Mouse (Mus musculus) embryo, embryonic 11.5 days (tissue): ENCODE data around the gene Usp29.
"Not testable (repeated sequence)": the region's sequence is repeated elsewhere in the genome, so short reads cannot be mapped to it uniquely, and the experiment has no call there.

Experiments used
- DNase-seq: peaks from one replicate; pipeline ENCODE4 v3.0.0-alpha.2; 2012; ENCODE audit warnings: low read depth, low spot score

Usp29 gene

GRCm38 (mm10) chr7:6874448-6874847 is 144.1 kb downstream of the Usp29 start:
- DNase-seq: no peak

DNA sequence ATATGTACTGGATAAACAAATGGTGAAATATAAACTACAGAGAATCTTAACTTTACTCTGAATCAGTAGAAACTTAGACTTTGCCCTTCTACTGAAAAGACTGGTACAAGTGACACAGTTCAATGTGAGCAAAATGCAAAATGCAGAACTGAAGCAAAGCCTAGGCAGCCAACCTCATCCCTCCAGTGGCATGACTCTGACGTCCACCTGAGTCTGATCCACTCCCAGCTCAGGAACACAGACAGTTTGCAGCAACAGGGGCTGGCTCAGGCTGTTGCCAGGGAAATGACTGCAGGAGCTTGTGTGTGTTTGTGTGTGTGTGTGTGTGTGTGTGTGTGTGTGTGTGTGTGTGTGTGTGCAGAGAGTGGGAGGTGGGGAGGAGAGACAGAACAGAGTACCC is 147.8 kb downstream of the Usp29 start:
- no peak for DNase-seq

GRCm38 (mm10) chr7:6878849-6879248 is 148.5 kb downstream of the Usp29 start:
- not testable (repeated sequence) for DNase-seq

DNA sequence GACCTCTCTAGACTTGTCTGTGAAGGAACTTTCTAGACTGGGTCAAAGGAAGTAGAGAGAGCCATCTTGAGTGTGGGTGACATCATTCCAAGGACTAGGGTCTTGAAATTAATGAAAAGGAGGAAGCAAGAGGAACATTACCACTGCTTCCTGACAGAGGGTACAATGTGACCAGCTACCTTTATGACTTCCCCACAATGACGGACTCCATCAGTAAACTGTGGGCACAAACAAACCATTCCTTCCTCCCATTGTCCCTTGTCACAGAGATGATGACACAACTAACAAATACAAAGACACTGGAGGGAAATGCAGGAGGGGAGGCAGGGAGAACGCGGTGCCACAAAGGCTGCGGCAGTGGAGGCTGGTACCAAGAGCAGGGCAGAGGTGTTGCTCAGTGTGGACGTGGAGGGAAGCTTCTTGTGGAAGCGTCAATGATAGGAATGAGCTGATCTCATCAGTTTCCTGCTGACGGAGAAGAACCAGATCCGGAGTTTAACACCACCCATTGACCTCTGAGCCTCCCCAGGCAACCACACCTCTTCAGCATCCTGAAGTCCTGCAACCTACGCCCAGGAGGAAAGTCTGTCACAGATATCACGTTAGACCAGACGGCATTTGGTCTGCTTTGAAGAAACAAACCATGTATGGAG is 149.3 kb downstream of the Usp29 start:
- DNase-seq: no peak

- not testable (repeated sequence) for DNase-seq
Observed at GRCm38 (mm10) chr7:6880918-6881317, 150.5 kb downstream of the Usp29 start.

- no peak for DNase-seq
Observed at GRCm38 (mm10) chr7:6881473-6882046, 151.2 kb downstream of the Usp29 start.

- DNase-seq: no peak
Observed at GRCm38 (mm10) chr7:6883376-6884147, 153.2 kb downstream of the Usp29 start.

DNA sequence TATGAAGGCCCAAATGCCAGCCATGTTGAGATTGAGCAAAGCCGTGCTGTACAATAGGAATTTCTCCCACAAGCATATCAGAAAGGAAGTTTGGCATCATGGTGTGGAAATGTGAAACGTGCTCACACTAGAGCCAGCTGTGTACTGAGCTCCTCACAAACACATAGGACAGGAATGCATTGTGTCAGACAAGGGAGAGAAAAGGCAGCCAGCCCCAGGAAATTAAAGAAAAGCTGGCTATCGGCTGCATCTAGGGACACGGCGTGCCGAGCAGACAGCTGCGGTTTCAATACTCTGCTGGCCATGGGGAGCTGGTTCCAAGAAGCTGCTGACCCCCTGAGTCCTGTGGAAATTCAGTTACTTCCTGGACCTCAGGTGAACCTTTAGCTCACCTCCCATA is 155.0 kb downstream of the Usp29 start:
- DNase-seq: no peak

DNA sequence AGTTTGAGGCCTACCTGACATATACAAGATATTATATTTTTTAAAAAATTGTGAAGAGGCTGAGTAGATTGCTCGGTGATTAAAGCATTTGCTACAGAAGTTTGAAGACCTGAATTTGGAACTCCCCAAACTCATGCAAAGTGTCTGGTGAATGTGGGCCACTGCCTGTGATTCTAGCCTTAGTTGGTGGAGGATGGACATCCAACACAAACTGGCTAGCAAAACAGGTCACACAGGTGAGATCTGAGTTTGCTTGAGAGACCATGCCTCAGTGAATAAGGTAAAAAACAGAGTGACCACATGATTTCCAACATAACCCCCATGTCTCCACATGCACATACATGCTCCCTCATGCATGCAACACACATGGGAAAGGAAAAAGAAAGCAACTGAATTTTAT is 156.5 kb downstream of the Usp29 start:
- DNase-seq: no peak

DNA sequence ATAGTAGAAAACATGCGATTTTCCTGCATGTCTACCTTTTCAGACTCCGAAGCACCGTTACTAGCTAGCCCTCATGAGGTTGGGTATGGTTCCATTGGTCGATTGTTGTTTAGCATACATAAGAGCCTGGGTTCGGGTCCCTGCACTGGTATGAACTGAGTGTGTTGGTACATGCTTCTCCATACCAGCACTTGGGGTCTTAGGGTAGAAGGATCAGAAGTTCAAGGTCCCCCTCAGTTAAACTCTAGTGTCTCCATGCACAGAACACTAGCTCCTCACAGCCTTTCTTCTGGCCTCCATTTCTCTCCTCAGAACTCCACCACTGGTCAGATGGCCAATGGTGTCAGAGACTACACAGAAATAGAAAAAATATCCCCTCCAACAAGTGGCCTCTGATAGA is 159.5 kb downstream of the Usp29 start:
- no peak for DNase-seq

DNA sequence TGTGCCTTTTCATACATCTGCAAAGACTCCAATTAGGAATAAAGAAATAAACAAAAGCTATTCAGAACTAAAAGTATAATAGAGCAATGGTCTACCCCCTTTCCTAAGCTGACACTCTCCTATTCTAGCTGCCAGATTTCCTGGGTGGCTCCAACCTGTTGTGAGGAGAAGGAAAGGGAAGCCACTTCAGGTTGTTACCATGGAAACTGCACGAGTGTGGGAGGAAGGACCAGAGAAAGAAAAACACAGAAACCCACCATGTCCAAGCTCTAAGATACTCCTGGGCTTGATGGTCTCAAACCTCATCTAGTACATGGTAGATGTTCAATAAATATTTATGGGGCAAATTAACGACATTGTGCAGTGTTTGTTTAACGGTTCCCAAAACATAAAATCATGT is 160.8 kb downstream of the Usp29 start:
- no peak for DNase-seq

DNA sequence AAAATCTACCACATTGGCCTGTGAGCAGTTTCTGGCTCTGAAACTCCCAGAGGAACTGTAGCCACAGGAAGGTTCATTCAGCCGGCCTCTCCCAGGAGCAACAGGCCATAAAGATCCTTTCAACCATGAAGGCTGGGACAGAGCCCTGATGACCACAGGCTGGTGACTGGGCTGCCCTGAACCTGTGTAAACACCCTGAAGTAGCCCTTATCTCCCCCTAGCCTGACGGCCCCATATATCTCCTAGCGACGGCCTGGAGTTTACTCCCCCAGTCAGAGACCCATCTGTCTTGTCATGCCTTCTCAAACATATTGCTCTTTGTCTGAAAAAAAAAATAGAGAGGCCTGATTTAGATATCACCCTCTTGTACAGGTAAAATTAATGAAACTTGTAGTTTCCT is 166.6 kb downstream of the Usp29 start:
- not testable (repeated sequence) for DNase-seq

DNA sequence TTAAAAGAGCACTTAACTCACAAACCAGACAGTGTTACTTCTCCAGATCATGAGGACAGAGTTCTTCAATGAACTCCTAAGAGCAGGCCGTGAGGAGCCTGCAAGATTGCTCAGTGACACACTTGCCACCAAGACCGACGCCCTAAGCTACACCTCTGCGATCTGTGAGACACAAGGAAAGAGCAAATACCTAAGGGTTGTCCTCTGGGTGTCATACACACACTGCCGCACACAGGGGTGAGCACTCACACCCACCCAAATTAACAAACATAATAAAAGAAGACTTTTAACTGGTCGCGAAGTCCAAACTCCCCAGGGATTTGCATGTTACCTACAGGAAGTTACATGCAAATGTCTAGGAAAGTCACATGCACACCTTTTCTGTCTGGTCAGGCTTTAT is 170.3 kb downstream of the Usp29 start:
- DNase-seq: no peak

- no peak for DNase-seq
Observed at GRCm38 (mm10) chr7:6903489-6903888, 173.1 kb downstream of the Usp29 start.

- no peak for DNase-seq
Observed at GRCm38 (mm10) chr7:6910527-6910926, 180.1 kb downstream of the Usp29 start.

DNA sequence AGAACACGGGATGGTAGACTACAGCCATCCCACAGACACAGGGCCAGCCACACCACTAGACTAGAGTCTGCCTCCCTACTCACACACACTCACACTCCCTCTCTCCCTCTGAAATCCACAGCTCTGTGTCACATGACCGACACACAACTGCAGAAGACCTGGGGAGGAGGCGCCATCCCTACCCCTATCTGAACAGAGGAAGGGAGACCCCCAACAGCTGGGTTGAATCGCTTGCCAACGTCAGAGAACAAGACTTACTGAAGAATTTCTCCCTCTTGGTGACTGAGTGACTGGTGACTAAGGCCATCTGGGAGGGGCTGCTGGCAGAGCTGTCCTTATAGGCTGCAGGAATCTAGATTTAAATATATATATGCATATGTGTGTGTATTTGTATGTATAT is 181.4 kb downstream of the Usp29 start:
- DNase-seq: no peak

DNA sequence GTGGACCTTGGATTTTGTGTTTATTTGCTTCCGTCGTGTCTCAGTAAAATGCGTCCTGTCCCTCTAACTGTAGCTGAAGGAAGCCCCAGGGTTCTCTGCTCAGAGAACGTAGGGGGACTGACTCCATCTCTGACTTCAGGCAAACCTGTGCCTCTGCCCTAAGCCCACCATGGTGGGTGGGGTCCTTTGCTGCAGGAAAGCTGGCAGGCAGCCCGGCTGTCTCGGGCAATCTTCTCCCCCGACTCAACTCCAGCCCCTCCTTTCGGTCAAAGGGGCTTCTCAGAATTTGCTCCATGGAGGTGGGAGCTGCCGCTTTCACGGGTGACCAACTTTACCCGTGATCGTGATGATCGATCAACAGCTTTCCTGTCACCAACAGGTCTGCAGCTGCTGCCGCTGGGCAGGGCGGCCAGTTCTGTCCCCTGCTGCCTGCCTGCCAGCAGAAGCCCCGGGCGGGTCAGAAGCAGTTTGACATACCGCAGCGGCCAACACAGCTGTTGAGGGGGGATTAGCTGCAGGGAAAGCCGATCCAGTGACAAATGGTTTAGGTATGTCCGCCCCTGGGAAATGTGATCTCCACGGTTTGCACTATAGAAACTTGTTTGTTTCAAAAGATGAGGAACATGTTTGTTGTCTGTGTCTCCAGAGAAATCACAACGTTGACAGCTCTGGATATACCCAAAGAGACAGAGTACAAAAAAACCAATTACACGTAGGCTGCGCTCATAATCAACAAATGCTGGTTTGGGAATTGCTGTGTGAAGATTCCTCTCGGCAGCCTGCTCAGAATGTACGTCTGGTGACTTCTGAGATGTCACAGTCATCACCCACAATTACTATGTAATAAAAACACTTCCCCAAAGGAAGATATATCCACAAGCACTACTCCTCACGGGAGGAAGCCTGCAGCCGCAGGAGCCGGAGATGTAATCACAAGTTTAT is 183.3 kb downstream of the Usp29 start:
- DNase-seq: peak; percentile 62

DNA sequence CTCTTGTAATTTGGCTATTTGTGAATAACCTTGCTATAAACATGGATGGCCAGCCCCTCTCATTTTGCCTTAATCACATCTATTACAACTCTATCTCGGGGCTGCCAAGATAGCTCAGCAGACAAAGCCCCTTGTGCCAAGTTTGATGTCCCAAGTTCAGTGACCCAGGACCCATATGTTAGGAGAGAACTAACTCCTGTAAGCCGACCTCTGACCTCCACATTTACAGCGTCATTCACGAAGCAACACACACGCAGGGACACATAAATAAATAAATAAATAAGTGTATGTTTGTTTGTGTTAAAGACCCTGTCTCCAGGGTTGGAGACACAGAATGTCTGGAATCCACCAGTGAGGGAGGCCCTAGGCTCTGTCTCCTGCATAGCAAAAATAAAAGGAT is 186.7 kb downstream of the Usp29 start:
- no peak for DNase-seq

- DNase-seq: peak; percentile 80
Observed at GRCm38 (mm10) chr7:6918267-6918666, 187.9 kb downstream of the Usp29 start.

DNA sequence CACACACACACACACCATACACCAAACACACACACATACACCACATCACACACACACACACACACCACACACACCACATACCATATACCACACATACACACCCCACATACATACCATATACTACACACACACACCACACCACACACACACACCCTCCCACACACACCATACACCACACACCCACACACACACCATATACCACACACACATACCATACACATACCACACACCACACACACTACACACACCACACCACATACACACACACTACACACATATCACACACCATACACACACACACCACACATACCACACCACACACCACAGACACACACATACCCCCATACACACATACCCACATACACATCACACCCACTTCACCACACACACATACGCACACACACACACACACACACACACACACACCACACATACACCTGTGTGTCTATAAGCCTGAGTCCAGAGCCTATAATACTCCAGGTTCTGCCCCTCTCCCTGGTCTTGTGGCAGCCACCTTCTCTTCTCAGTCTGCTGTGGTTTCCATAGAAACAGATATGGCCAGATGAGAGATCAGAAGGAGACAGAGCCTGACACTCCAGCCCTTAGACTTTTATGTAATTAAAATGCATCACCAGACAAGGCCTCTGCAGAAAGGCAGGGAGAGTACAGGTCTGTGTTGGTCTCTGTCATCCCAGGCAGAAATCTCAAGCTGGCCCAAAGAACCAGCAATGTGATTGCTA is 188.9 kb downstream of the Usp29 start:
- no peak for DNase-seq

DNA sequence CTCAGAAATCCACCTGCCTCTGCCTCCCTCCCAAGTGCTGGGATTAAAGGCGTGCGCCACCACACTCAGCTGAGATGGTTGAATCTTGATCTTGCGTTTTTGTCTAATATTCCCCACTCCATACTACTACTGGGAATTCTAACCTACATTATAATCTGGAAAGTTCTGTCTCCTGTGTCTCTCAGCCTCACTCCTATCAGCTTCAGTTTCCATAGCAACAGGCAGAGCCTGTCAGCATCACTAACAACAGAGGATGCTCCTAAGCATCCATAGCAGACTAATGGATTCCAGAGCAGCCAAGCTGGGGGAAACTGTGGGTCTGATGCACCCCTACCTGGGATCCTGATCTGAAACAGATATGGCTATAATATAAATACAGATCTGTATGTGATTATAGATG is 193.1 kb downstream of the Usp29 start:
- no peak for DNase-seq
